Mouse (Mus musculus): Measurements from ENCODE around the gene Vmn2r113. TPM values are rescaled to one million over a fixed set of nuclear protein-coding genes. Genes with fewer than 3 reads are reported as not detected.
"Not testable (repeated sequence)": the region's sequence is repeated elsewhere in the genome, so short reads cannot be mapped to it uniquely, and the experiment has no call there.

Vmn2r113 gene
- polyA plus RNA-seq (2016; fragmentation: Nextera tagmentation; extraction: Ambion mirVana), result not detected in 2 replicates

- not testable (repeated sequence) for DNase-seq (ENCODE audit: low spot score); H3K36me3 ChIP-seq (replicated peaks); H3K9me3 ChIP-seq; H3K4me1 ChIP-seq; H3K27ac ChIP-seq (replicated peaks); H3K27me3 ChIP-seq (replicated peaks; ENCODE audit: low read depth, poor library complexity, severe bottlenecking); H3K4me3 ChIP-seq
- no CpG with 5 or more reads among the region's 4 CpGs for WGBS
These were observed at the start of gene Vmn2r113 for GRCm38 (mm10) chr17:22942684-22943083. TSS of gene Vmn2r113 (plus strand) at chr17:22942984.

Other genes starting within 250 kb of the Vmn2r113 start
- 15.2 and 18.1 TPM in 2 replicates for gene Zfp945, start 75.8 kb upstream of the Vmn2r113 start, polyA plus RNA-seq (2016; fragmentation: Nextera tagmentation; extraction: Ambion mirVana)
- gene Vmn2r-ps130, start 118.2 kb downstream of the Vmn2r113 start, polyA plus RNA-seq (2016; fragmentation: Nextera tagmentation; extraction: Ambion mirVana), result not detected in 2 replicates